Mouse (Mus musculus) MEL-GATA-1-ER (cell line): ENCODE measurements around the gene Frmd6.

Experiments used
- DNase-seq: peaks from one replicate; pipeline ENCODE4 v3.0.0-alpha.2; 2012; ENCODE audit warnings: low read depth; ENCODE audit errors: extremely low read depth

Gene Frmd6

DNA sequence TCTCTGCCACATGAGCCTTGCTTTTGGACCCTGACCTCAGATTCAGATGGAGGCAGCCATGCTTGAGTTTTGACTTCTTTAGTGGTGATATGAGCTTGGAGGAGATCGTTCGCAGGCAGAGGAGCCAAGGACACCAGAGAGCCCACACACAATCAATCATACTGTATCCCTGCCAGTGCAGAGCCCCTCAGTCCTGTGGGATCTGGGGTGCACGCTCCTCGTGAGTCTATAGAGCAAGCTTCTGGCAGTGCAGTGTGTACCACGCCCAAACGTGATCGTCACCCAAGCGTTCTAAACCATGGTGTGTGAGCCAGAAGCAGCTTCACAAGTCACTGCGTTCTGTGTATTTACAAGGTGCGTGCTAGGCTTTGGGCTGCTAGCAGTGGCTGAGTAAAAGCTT is 70.8 kb downstream of the Frmd6 start:
- DNase-seq, result no peak

DNA sequence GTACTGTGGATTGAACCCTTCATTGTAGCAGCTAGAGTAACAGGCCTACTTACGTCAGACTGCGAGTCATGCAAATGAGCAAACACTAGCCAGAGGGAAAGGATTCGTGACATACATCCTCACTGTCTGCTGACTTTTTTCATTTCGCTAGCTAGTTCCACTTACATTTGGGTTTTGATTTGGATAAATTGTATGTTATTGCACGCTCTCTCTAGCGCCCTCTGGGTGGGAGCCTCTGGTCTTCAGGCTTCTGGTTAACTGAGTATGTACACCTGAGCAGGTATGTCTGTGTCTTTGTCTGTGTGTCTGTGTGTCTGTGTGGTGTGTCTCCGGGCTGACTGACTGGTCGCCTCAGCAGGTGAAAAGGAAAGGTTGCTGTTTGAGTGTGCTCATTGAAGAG is 72.1 kb downstream of the Frmd6 start:
- no peak for DNase-seq

GRCm38 (mm10) chr12:70898450-70898849 is 73.1 kb downstream of the Frmd6 start:
- no peak for DNase-seq

- DNase-seq, result no peak
These were observed 79.2 kb downstream of the Frmd6 start for GRCm38 (mm10) chr12:70904471-70904870.

DNA sequence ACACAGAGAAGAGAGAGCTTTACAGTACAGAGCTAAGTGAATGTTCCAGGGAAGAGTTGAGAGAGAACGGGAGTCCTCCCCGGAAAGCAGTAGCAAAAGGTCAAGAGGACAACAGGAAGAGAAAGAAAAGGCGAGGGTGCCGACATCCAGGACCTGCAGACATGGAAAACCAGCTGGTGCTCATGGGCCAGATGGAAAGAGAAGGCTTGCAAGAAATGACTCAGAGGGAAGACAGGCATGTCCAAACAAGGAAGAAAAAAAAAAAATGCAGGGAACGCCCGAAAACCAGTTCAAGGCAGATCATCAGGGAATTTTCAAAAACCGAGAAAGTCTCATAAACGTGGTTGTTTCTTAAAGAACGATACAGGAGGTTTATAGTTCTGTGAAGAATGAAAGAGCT is 81.6 kb downstream of the Frmd6 start:
- no peak for DNase-seq

GRCm38 (mm10) chr12:70907651-70908050 is 82.3 kb downstream of the Frmd6 start:
- DNase-seq, result no peak

DNA sequence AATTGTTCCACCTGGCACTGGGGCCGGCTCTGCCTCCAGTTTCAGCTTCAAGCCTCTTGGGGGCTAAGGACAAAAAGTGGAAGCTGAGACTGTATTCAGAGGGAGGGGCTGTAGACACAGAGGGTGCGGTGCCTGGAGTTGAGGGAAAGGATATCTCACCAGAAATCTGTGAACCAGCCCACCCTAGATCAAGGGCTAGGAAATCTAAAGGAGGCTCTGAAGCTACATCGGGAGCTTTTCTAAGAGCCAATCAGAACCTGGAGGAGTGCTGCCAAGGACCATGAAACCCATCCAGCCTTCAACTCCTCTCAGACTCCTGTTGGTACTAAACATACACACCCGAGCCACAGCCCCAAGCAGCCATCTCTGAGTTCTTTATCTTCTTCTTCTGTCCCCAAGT is 82.8 kb downstream of the Frmd6 start:
- DNase-seq, result no peak

DNA sequence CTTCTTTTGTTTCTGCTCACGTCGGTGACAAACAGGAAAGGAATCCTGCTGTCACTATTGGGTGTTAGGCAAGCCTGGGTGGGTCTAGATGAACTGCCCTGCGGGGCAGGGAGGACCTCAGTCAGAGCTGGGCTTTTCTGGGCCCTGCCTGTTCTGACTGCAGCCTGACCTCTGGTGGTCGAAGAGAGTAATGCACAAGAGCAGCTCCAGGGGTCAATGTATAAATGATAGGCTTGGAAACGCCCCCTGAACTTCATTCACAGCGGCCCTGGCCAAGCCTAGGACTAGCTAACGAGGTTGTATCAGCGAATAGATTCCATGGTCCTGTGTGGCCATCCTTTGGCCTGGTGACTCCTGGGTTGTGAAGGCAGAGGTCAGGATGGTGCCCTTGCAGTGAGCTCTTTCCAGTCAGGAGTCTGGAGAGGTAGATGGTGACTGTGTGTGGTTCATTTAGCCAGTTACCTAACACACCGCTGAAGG is 85.0 kb downstream of the Frmd6 start:
- peak; percentile 49 for DNase-seq

- peak; percentile 46 for DNase-seq
These were observed 85.7 kb downstream of the Frmd6 start for GRCm38 (mm10) chr12:70911029-70911428.

DNA sequence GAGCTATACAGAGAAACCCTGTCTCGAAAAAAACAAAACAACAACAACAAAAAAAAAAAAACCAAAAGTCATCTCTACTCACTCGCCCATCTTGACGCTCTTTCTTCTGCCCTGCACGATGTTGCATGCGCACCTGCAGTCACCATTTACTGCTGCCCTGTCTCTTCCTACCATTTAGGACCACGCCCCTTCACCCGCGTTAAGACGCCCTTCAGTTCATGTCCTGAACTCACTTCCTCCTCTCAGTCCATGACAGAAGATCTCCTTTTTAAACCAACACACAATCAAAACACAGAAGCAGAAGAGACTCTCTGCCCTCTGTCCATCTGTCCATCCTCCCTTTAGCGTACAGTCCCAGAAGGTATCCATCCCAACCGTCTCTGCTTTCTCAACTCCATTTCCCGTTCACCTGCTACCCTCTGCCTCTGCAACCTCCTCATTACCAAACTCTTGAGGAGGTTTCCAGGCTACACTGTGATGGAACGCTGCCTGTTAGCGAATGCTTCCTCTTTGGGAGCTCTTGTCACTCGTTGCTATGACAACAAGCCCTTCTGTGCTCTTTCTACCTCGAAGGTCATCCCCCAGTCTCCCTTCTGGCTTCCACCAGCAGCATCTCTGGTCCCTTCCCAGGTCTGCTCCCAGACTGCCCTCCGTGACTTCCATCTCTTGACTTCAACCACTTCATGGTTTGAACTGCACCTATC is 86.5 kb downstream of the Frmd6 start:
- DNase-seq, result no peak

GRCm38 (mm10) chr12:70913429-70913828 is 88.1 kb downstream of the Frmd6 start:
- DNase-seq, result peak; percentile 72

DNA sequence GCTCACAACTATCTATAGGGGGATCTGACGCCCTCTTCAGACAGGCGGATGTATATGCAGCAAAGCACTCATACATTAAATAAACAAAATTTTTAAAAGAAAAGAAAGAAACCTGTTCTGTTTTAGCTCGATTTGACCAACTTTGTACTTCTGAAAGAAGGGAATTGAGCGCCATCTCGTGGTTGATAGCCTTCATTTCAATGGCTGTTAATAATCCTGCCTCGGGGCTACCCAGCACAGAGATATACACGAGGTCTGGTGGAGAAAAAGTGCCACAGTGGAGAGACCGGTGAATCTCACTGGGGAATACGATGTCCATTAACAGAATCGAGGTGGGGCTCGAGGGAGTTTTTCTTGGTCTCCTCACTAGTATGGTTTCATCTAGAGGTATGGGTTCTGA is 89.1 kb downstream of the Frmd6 start:
- DNase-seq, result peak; percentile 59

- no peak for DNase-seq
These were observed 104.5 kb downstream of the Frmd6 start for GRCm38 (mm10) chr12:70929781-70930180.

GRCm38 (mm10) chr12:70937150-70937549 is 111.8 kb downstream of the Frmd6 start:
- DNase-seq, result no peak

- peak; percentile 75 for DNase-seq
These were observed 112.5 kb downstream of the Frmd6 start, which contains the start of gene Actr10 for GRCm38 (mm10) chr12:70937571-70938384. Gene Actr10, plus strand, starts transcription at chr12:70937857.

GRCm38 (mm10) chr12:70940806-70941205 is 115.5 kb downstream of the Frmd6 start:
- no peak for DNase-seq

DNA sequence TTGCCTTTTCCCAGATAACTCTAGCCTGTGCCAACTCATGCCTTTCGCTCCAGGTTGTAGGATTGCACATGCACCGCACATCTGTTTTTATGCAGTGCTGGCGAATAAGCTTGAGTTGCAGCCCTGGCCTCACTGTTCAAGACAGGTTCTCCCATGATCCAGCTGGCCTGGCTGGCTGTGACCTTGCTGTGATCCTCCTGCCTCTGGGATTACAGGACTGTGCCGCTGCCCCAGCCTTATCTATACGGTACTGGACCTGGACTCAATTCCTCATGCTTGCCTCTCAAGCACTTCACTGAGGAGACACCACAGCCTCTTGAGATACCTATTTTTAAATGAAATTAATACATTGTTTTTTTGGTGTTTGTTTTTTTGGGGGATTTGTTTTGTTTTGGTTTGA is 118.9 kb downstream of the Frmd6 start:
- DNase-seq, result no peak

- no peak for DNase-seq
These were observed 121.4 kb downstream of the Frmd6 start for GRCm38 (mm10) chr12:70946585-70947256.
